Mouse (Mus musculus) embryo, embryonic 9.5 days (tissue): Measurements from ENCODE around the gene Cep112.

Experiments
- DNase-seq: peaks from one replicate; pipeline ENCODE4 v3.0.0-alpha.2; 2017; ENCODE audit errors: extremely low spot score

The Cep112 gene

DNA sequence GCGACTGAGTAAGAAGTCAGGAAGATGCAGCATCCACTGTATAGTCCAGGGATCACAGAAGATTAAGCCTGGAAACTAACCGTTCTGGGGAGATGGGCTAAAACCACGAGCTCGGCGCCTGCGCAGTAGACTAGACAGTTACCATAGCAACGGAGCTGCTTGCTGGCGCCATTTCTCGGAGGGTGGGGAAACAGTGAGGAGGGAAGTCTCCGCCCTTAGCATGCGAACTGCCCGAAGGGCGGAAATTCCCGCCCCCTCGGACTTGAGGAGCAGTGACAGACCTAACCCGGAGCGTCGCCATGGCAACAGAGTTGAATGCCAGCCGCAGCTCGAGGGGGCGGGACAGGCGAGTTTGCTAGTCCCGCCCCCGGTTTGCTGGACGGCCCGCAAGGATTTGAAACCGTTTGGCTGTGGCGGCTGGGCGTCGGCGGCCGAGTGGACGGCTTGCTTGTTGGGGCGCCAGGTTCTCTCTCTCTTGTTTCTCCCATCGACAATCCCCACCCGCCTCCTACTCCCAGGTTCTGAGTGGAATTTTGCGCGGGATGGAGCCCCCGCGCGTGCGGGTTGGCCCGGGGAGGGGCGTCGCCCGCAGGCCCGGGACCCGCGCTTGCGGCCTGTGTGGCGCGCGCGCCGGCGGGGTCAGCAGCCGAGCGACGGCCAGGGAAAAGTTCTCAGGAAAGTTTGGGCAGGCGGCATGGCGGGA lies at the start of gene Cep112:
TSS of gene Cep112 (plus strand) at position 304 of the 703 bp plus-strand sequence.
- DNase-seq, result peak; percentile 96

DNA sequence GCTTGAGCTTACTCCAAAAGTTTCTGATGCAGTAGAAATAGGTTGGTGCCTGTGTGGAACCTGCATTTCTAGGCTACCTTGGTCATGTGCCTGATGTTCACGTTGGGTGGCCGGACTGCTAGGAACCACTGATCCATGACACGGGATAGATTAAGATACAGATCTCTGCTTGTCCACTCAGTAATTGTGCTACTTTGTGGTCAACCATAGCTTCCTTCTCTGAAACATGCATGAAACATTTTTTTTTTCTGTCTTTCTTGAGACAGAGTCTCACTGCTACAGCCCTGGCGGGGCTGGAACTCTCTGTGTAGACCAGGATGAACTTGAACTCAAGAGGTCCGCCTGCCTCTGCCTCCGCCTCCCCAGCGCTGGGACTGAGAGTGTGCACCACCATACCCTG lies 48.2 kb upstream of the Cep112 start:
- DNase-seq, result no peak

DNA sequence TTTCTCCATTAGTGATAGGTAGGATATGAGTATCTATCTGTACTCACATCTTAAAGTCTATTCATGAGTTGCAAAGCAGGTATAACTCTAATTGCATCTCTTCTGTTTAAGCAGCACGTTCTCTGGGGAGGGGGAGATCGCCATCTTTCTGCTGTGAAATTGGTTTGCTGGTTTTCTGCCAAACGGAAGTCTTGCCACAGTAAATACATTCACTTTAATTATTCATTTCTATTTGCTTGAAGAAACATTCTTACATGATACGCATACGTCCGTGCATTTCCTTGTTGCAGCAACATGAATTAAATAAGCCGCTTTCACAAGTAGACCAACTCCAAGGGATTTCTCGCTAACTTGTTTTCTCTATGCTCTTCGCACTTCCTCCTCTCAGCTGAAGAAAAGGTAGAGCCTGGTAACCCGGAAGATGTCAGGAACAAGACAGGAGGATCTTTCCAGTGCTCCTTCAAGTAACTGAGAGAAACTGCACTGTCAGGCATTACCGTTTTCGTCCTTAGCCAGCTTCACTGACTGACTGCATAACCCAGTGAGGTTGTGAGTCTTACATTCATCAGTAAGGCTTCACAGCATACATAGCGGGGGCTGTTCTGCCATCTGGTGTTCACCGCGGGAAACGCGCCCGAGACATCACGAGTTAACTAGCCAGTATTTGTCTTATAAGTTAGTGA lies 47.2 kb upstream of the Cep112 start:
- DNase-seq, result peak; percentile 83

DNA sequence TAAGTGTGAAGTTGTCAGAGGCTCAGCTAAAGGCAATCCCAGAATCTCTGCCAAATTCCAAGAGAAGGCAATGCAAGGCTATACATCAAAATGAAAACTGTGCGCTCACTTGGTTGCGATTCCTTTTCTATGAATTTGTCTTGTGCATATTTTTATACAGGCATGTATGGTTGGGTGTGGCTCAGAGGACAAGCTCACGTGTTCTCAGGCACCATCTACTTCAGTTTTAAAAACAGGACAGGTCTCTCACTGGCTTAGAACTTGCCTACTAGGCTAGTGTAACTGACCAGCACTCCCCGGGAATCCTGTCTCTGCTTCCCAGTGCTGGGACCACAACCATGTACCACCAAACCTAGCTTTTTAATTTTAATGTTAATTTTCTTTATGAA lies 46.6 kb upstream of the Cep112 start:
- no peak for DNase-seq

DNA sequence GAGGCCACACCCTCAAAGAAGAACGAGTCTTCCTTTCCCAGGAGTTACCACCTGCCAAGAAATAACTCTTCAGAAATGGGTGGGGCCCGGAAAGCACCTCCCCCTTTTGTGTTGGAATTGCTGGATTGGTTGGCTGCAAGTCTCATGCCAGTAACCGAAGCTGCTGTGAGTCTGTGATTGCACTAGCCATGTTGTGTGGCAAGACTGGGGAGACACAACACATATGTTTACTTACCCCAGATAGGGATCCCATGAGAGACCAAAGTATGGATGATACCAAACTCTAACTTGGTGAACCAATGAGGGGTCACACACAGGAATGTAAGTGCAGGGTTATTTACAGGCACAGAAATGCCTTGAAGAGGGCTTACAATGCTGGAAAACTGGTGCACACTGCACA lies 42.3 kb upstream of the Cep112 start:
- no peak for DNase-seq

DNA sequence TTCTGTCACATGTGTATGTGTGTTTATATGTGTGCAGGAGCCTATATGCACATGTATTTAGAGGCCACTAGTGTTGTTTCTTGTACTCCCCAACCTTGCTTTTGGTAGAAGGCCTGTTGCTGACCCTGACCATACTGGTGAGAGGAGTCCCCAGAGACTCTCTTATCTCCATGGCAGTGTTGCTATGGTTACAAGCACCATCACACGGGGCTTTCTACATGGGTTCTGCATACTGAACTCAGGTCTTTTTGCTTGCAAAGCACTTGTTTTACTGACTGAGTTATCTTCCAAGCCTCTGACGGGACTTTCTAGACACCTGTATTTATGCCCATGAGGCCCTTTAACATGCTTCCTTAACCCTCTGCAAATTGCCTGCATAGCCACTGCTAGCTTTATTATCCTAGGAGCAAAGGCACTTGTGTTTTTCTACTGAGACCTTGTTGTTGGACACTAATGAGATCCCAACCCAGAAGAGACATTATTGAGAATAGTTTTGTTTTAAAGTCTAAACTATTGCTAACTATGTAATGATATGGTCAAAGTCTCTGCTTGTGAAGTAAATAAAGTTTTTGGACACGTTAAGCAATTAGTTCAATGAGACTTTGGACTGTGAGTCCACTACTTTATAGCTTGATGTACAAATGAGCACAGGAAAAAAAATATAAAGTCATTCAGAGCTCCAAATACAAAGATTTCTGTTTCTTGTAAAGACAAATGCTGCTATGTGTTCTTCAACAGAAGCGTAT lies 39.9 kb upstream of the Cep112 start:
- peak; percentile 7 for DNase-seq

DNA sequence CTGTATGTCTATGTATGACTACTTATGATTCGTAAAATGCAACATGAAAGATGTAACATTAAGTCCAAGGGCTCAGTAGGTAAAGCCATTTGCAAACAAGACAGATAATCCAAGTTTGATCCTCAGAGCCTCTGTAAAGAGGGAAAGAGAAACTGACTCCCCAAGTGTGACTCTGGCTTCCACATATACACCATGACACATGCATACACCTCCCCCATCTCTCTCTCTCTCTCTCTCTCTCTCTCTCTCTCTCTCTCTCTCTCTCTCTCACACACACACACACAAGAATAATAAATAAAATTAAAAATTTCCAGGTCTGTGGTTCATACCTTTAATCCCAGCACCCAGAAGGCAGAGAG lies 39.3 kb upstream of the Cep112 start:
- no peak for DNase-seq

DNA sequence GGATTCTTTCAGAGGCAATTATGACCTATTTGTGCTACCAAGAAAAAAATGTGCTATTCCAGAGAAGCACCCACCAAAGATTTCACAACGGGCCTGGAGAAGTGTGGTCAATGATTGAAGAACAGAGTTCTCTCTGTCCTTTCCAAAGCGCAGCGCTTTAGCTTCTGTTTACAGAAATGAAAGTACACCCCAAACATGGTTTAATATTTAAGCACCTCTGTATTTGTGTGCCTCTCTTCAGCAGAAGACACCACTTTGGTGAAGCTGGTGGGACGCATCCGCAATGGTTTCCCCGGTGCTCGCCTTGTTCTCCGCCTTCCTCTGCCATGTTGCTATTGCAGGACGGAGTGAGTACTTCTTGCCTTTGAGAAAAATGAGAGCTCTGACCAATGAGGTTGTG lies 29.9 kb upstream of the Cep112 start:
- DNase-seq, result no peak

DNA sequence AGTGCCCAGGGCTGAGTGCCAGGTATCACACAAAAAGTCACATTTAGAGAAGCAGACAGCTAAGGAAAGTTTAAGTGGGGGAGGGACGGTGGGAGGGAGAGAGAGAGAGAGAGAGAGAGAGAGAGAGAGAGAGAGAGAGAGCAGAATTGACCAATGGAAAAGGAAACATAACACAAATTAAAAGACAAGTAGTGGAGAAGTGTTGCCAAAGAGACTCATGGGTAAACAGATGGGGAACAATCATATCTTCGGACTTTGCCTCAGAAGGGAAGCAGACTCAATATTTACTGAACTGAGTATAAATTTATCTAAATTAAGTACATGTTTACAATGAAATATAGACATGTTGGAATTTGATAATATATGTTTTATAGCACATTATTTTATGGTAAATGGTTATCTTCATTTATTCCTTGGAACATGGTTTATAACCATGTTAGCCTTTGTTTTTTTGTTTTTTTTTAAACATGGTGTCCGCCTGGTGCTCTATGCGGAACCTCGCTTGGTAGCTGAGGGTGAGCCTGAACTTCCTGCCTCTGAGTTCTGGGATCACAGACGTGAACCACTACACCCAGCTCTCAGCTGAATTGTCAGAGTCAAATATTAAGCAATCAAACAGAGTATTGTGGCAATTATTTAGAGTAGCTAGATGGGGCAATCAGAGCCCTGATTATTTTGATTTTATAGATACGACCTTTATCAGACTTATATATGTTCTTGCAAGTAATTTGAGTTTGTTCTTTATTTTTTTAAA lies 28.7 kb upstream of the Cep112 start:
- no peak for DNase-seq

DNA sequence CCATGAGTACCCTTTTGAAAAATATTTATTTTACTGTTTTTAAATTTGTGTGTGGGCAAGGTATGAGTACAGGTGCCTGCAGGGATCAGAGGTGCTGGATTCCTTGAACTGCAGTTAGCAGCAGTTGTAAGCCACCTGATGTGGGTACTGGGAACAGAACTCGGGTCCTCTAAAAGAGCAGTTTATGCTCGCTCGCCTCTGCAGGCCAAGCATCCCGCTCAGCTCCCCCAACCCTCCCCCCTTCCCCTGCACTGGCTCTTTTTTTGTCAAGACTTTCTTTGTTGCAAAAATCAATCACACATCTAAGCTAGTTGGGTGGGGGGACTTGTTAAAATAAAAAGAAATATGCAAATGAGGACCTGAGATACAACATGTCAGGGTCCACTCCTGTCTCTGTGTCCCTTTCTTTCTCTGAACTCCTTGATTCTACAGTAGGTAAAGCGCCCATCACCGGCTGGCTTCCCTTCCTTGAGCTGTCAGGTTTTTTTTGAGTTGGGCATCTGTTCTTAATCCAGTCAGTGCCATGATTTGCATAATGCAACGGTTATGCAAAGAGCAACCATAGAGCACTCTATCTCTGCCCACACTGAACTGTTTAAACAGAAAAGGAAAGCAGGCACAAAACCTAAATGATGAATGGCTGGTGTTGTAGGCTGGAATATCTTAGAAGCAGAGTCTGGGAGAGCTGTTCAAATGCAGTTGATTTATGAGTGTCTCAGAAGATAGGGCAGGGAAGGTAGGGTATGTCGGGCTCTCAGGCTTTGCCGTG lies 14.9 kb upstream of the Cep112 start:
- DNase-seq, result no peak

DNA sequence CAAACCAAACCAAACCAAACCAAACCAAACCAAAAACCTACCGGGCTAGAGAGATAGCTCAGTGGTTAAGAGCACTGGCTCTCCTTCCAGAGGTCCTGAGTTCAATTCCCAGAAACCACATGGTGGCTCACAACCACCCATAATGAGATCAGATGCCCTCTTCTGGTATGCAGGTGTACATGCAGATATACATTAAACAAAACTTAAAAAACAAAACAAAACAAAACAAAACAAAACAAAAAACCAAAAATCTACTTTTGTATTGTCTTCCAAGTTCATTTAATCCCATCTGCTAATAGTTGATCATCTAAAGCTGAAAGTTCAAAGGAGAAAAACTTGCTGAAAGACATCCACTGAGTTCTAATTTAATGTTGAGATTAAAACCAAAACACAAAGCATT lies 8.6 kb upstream of the Cep112 start:
- no peak for DNase-seq

DNA sequence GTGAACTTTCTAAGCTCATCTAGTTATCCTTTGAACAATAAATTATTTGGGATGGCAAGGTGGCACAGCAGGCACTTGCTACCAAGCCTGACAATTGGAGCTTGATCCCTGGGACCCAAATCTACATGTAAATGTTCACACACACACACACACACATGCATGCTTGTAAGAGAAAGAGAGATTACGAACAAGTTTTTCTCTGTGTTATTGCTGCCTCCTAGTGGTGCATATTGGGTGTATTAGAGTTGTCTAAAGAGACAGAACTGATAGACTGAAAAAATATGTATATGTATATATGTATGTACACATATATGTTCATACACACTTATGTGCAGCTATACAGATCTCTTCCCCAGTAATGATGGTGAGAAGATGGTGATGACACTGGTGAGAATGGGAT lies 6.5 kb upstream of the Cep112 start:
- DNase-seq, result peak; percentile 42

DNA sequence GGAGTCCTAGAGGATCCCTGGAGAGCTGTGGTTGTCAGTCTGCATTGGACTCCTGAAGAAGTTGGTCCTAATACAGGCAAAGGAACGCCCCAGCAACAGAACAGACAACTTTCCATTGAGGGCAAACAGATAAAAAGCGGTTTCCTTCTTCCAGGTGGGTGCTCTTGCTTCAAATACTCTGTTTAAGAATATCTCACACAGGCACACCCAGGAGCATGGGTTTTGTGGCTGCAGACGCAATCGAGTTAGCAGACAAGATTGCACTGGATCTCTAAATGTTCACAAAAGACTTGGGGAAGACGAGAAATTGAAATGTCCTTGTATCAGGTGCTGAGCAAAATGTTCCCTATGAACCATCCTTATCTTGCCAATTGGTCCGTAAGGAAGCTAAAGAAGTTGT lies 5.8 kb upstream of the Cep112 start:
- DNase-seq, result no peak

DNA sequence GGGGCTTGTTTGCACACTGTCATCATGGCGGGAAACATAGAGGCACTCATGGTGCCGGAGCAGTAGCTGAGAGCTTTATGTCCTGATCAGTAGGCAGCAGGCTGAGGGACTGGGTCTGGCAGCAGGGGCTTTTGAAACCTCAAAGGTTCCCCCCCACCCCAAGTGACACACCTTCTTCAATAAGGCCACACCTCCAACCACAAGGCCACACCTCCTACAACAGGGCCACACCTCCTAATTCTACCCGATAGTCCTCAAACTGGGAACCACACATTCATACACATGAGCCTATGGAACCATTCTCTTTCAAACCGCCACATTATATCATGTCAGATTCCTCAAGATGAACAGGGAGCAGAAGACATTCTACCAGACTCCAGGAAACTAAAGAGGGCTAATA lies 4.2 kb upstream of the Cep112 start:
- DNase-seq, result no peak

DNA sequence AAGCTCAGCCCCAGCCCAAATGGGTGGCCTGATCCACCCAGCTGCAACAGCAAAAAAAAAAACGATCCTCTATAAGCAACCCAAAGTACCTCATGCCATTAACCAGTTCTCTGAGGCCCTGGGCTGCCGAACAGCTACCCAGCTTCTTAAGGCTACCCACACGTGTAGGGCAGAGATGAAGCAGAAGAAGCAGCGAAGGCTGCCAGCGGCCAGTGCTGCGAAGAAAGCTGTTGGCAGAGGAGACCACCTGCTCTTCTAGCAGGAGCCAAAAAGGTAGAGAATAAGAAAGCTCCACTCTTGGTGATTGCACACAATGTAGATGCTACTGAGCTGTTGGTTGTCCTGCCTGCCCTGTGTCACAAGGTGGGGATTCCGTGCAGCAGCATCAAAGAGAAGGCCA lies 1.8 kb upstream of the Cep112 start:
- no peak for DNase-seq

DNA sequence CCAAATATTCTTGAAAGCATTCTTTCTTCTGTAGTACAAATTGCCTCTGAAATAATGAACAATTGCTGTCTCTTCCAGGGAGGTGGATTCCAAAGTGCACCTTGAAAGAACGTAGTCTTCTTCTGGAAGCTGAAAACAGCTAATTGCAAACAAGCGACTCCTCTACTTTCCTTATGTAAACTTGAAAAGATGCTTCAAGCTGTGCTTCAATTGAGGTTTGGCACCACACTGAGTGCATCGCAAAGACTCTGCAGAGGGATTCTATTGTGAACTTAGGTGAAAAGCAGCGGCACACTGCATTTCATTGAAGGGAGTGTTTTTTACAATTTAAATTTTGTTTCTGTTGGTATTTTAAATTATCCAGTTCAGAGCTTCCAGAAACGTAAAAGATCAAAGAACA lies 881 bp upstream of the Cep112 start:
- no peak for DNase-seq

DNA sequence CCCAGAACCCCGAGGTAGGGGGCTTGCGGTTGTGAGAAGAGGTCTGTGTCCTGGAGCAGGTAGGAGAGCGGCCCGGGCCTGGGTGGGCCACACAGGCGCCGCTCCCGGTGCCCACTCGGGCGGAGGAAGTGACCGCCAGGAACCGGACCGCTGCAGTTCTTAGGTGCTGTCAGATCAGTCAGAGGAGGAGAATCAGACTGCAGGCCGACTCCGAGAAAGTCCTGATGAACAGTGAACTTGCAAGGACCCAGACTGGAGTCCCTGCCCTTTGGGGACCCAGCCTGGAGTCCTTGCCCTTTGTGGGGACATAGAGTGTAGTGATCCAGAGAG lies 565 bp downstream of the Cep112 start:
- DNase-seq, result no peak

DNA sequence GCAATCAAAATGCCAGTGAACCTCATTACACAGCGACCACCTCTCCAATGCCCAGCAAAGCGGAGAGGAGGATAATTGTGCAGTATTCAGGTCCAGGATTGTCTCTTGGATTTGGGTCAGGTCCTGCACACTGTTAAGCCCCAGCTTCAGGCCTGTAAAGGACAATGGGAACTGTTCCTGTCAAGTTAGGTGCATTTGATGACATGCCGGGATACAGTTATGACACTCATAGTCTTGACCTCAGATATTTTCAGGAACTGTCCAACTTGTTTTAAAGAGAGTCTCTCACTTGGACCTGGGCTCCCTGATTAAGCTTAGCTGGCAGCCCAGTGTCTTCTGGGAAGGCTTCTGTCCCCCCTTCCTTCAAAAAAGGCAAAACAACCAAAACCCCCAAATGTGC lies 1.1 kb downstream of the Cep112 start:
- DNase-seq, result no peak

DNA sequence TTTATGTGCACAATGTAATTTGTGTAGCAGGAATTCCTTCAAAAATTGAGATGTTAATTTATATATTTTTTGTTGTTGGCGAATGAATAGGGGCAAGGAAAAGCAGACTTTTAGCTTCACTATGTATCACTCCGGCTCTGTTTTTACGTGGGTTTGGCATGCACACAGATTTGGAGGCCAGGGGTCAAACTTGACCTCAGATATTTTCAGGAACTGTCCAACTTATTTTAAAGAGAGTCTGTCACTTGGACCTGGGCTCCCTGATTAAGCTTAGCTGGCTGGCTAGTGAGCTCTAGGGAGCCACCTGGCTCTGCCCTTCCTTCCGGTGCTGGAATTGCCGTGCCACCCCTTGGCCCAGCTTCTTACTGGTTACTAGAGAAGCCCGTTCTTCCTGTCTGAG lies 2.2 kb downstream of the Cep112 start:
- DNase-seq, result no peak

DNA sequence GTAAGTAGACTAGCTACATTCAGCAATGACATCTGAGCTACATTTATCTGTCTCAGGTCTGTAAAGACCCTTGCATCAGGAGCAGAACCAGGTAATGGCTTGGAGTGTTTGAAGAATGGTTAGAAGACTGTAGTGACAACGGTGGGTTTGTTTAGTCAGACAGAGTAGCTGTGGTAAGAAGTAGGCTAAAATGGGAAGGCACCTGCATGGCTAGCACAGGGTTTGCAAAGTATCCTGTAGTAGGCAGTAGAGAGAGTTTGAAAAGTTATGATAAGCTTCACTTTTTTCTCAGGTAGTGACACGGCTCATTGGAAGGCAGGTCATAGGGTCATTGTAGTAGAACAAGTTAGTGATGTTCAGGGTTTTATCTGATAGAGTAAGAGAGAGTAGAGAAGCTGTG lies 4.1 kb downstream of the Cep112 start:
- DNase-seq, result no peak

DNA sequence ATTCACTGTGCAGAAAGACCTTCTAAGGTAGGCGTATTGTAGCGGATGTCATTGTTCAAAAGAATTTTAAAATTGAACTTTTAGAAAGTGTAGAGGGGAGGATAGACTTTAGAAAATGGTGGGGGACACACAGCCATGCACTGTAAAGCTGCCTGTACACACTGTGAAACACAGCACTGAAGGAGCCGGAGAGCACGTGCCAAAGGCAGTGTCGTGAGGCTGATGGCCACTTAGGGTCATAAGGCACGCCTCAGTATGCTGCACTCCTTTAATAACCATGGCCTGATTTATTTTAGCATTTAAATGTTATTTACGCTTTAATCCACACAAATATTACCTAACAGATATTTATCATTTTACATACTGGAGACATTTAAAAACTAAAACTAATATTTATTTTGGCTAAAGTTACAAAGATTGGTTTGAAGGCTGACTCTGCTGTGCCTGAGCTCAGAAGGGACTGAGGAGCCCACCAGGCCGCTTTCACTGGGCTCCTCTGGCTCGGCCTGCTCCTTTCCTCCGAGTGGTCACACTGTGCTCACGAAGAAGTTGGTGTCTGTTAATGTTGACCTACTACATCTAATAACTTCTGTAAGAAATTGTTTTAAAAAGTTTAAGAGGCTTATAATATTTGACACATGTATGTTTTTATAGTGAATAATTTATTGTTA lies 19.0 kb downstream of the Cep112 start:
- DNase-seq, result no peak
